Mouse (Mus musculus) embryonic fibroblast, embryonic 13.5 days (primary cell): ENCODE measurements around the gene Slc28a1.

ENCODE experiments used
- CTCF ChIP-seq: IDR thresholded peaks from 2 replicates; pipeline ENCODE4 v1.5.1; 2011; ENCODE audit warnings: mild to moderate bottlenecking, control low read depth, low read length, moderate library complexity, borderline replicate concordance; ENCODE audit not compliant: insufficient read depth
- POLR2A ChIP-seq: IDR thresholded peaks from 2 replicates; pipeline ENCODE4 v1.6.1; 2011; ENCODE audit warnings: low read depth, mild to moderate bottlenecking, control low read depth, low read length, moderate library complexity

GRCm38 (mm10) chr7:81195509-81195908 is 80.9 kb downstream of the Slc28a1 start:
- TF ChIP-seq CTCF: no peak
- no peak for TF ChIP-seq POLR2A
